Mouse (Mus musculus): ENCODE measurements around the gene Mcm5. TPM values are rescaled to one million over a fixed set of nuclear protein-coding genes. Genes with fewer than 3 reads are reported as not detected.

Gene Mcm5
- polyA plus RNA-seq, 1 experiment from 2014 or later, result 106 TPM

- Histone ChIP-seq H3K36me3 (ENCODE audit: control insufficient read depth, insufficient read depth, low read length) (no peaks in the 10 kb centered on the region), H3K4me1 (ENCODE audit: control insufficient read depth, insufficient read depth, low read length) (no peaks in the 10 kb centered on the region), H3K4me2 (ENCODE audit: low read depth, low read length) (no peak overlapping the region), H3K27me3 (replicated peaks; ENCODE audit: control insufficient read depth, insufficient read depth, low read length) (no peaks in the 10 kb centered on the region), H3K4me3 (ENCODE audit: low read depth, low read length) (no peak overlapping the region), H3K9ac (ENCODE audit: low read depth, low read length) (no peak overlapping the region), H3K9me3 (ENCODE audit: control insufficient read depth, low read length) (no peaks in the 10 kb centered on the region; the same call in 1 of the 2 replicates), H3K27ac (replicated peaks; ENCODE audit: low read depth, low read length) (no peak overlapping the region)
- peak; percentile 27 for DNase-seq (ENCODE audit: low spot score)
- 50% methylated on average over 5 of the region's 5 CpGs for WGBS
- no peak for ATAC-seq (ENCODE audit: low read depth)
These were observed 60.0 kb downstream of the Mcm5 start for GRCm38 (mm10) chr8:75169363-75169762.

DNA sequence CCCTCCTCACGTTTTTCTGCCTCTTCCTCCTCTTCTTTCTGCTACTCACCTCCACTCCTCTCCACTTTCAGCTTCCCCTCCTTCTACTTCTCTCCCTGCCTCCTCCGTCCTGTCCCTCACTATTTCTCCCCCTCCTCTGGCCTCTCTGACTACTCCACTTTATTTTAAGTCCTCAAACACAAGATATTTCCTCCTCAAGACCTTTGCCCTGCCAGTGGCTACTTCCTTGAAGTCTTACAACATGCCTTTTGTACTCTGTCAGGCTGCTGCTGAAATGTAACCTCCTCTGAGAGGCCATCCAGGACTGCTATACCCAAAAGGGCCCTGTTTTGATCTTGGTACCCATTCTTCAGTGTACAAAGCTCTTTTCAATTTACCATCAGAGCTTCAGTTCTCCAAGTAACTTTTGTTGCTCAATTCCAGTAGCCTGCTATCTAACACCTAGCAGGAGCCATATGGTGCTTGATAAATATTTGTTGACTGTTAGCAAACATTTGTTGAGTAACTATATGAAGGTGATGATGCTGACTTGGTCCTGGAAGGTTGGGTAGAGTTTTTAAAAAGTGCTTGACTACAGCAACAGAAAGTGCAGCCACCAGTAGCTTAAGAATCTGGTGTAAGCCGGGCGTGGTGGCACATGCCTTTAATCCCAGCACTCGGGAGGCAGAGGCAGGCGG is 62.8 kb downstream of the Mcm5 start:
- Histone ChIP-seq H3K4me2 (ENCODE audit: low read depth, low read length) (no peak overlapping the region), H3K27ac (replicated peaks; ENCODE audit: low read depth, low read length) (no peak overlapping the region), H3K9ac (ENCODE audit: low read depth, low read length) (no peak overlapping the region), H3K4me3 (ENCODE audit: low read depth, low read length) (no peak overlapping the region), H3K9me3 (ENCODE audit: control insufficient read depth, low read length) (no peaks in the 10 kb centered on the region; the same call in 1 of the 2 replicates), H3K36me3 (ENCODE audit: control insufficient read depth, insufficient read depth, low read length) (no peaks in the 10 kb centered on the region), H3K27me3 (replicated peaks; ENCODE audit: control insufficient read depth, insufficient read depth, low read length) (no peaks in the 10 kb centered on the region), H3K4me1 (ENCODE audit: control insufficient read depth, insufficient read depth, low read length) (no peaks in the 10 kb centered on the region)
- DNase-seq (ENCODE audit: low spot score) (no peak), ATAC-seq (ENCODE audit: low read depth) (no peak)
- WGBS, result 67% methylated on average over 6 of the region's 6 CpGs

Other genes starting within 250 kb of the Mcm5 start
- gene Isx, start 236.4 kb upstream of the Mcm5 start, polyA plus RNA-seq (2014; fragmentation: Nextera tagmentation; extraction: Ambion mirVana), result not detected in 2 replicates
- 37.7 and 46.7 TPM in 2 replicates for gene Hmgxb4, start 116.2 kb upstream of the Mcm5 start, polyA plus RNA-seq (2014; fragmentation: Nextera tagmentation; extraction: Ambion mirVana)
- 40.0 and 46.2 TPM in 2 replicates for gene Tom1, start 75.9 kb upstream of the Mcm5 start, polyA plus RNA-seq (2014; fragmentation: Nextera tagmentation; extraction: Ambion mirVana)
- 23.1 and 24.4 TPM in 2 replicates for gene Hmox1, start 15.9 kb upstream of the Mcm5 start, polyA plus RNA-seq (2014; fragmentation: Nextera tagmentation; extraction: Ambion mirVana)
- 0.29 and 0.37 TPM in 2 replicates for gene Rasd2, start 104.4 kb downstream of the Mcm5 start, polyA plus RNA-seq (2014; fragmentation: Nextera tagmentation; extraction: Ambion mirVana)

Data from embryonic facial prominence, embryonic 14.5 days (tissue).